Mouse (Mus musculus) megakaryocyte, embryonic 14.5 days (primary cell): Measurements from ENCODE around the gene Ikzf1.

Experiments
- FLI1 ChIP-seq: IDR thresholded peaks from 2 replicates; pipeline ENCODE4 v1.6.1; 2012; ENCODE audit warnings: low read length, inconsistent platforms, mixed read lengths
- GATA1 ChIP-seq: IDR thresholded peaks from 3 replicates; pipeline ENCODE4 v1.6.1; 2012; ENCODE audit warnings: mixed read lengths, low read length, inconsistent platforms, borderline replicate concordance

DNA sequence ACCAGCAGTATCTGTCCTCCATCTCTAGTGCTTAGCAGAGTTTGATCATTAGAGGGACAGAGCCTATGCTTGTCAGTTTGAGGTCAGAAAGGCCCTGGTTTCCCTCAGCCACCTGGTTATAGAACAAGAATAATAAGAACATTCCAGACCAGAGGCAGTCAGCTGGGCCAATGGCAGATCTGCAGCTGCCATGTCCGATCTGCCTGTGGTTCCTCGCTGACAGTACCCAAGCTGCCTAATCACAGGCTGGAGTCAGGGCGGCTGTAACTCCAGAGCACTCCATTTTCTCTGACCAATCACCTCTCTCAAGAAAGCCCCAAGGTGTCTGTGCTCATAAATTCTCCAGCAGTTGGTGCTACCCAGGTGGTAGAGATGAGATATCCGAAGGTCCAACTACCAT lies 27.2 kb upstream of the Ikzf1 start:
- TF ChIP-seq GATA1 = no peak
- no peak for TF ChIP-seq FLI1
